Mouse (Mus musculus): ENCODE measurements around the gene Aifm2.
A peak's percentile ranks its signal among the peaks of the same experiment; 100 is the strongest.

GRCm38 (mm10) chr10:61680015-61680913 lies 34.8 kb upstream of the Aifm2 start, which contains the start of gene Sar1a:
- TF ChIP-seq CTCF (IDR thresholded peaks at IDR 0.05; ENCODE audit: borderline replicate concordance, extremely low read depth, insufficient read depth, insufficient read length) (no peak), POLR2A (IDR thresholded peaks at IDR 0.05; ENCODE audit: borderline replicate concordance, extremely low read depth, insufficient read depth, insufficient read length, poor library complexity, severe bottlenecking) (peak; percentile 90)
